Mouse (Mus musculus): ENCODE measurements at regions not wholly inside any gene's neighbourhood (a gene's known extent, or its start where the extent isn't known, plus 50 kb on each side); places are given as distances from the start of the nearest gene placed in this dataset.

GRCm38 (mm10) chr11:113071942-113072341 lies 289.9 kb downstream of the Sox9 start:
- no peak for DNase-seq (ENCODE audit: low spot score in 2 of 2)
- intact Hi-C loops (cut with DNase I): no loop called here

GRCm38 (mm10) chr11:113074328-113074727 lies 292.3 kb downstream of the Sox9 start:
- no peak for DNase-seq (ENCODE audit: low spot score in 2 of 2)
- intact Hi-C loops (cut with DNase I): no loop called here

GRCm38 (mm10) chr11:113076371-113076770 lies 294.3 kb downstream of the Sox9 start:
- no peak for DNase-seq (ENCODE audit: low spot score in 2 of 2)
- intact Hi-C loops (cut with DNase I): no loop called here

- intact Hi-C loops (cut with DNase I): no loop called here
- no peak for DNase-seq (ENCODE audit: low spot score in 2 of 2)
Measured at GRCm38 (mm10) chr11:113080311-113080710, 298.3 kb downstream of the Sox9 start.

- DNase-seq (ENCODE audit: low spot score in 2 of 2): no peak
- intact Hi-C loops (cut with DNase I): no loop called here
Measured at GRCm38 (mm10) chr11:113084442-113084841, 302.4 kb downstream of the Sox9 start.

GRCm38 (mm10) chr11:113085556-113085955 lies 303.5 kb downstream of the Sox9 start:
- no peak for DNase-seq (ENCODE audit: low spot score in 2 of 2)
- intact Hi-C loops (cut with DNase I): no loop called here

- DNase-seq (ENCODE audit: low spot score in 2 of 2): peak in 1 of 2 experiments; percentile 23
- intact Hi-C loops (cut with DNase I): no loop called here
Measured at GRCm38 (mm10) chr11:113087084-113087483, 305.1 kb downstream of the Sox9 start.

GRCm38 (mm10) chr11:113089637-113090351 lies 307.8 kb downstream of the Sox9 start:
- intact Hi-C loops (cut with DNase I): no loop called here

GRCm38 (mm10) chr11:113091901-113092568 lies 310.0 kb downstream of the Sox9 start:
- intact Hi-C loops (cut with DNase I): no loop called here
- no peak for DNase-seq (ENCODE audit: low spot score in 2 of 2)

More at GRCm38 (mm10) chr11:113089637-113090351, 307.8 kb downstream of the Sox9 start:
- peak in 1 of 2 experiments; percentile 70 for DNase-seq (ENCODE audit: low spot score in 2 of 2)

- intact Hi-C loops (cut with DNase I): no loop called here
- DNase-seq (ENCODE audit: low spot score in 2 of 2): no peak
Measured at GRCm38 (mm10) chr11:113093895-113094445, 311.9 kb downstream of the Sox9 start.

- intact Hi-C loops (cut with DNase I): no loop called here
- no peak for DNase-seq (ENCODE audit: low spot score in 2 of 2)
Measured at GRCm38 (mm10) chr11:113095625-113096024, 313.6 kb downstream of the Sox9 start.

GRCm38 (mm10) chr11:113096209-113096608 lies 314.2 kb downstream of the Sox9 start:
- intact Hi-C loops (cut with DNase I): no loop called here
- DNase-seq (ENCODE audit: low spot score in 2 of 2): no peak

- intact Hi-C loops (cut with DNase I): no loop called here
Measured at GRCm38 (mm10) chr11:113098360-113098759, 316.3 kb downstream of the Sox9 start.

GRCm38 (mm10) chr11:113100800-113101199 lies 318.8 kb downstream of the Sox9 start:
- intact Hi-C loops (cut with DNase I): no loop called here
- peak in 1 of 2 experiments; percentile 17 for DNase-seq (ENCODE audit: low spot score in 2 of 2)

More at GRCm38 (mm10) chr11:113098360-113098759, 316.3 kb downstream of the Sox9 start:
- no peak for DNase-seq (ENCODE audit: low spot score in 2 of 2)

- DNase-seq (ENCODE audit: low spot score in 2 of 2): no peak
Measured at GRCm38 (mm10) chr11:113101534-113101933, 319.5 kb downstream of the Sox9 start.

GRCm38 (mm10) chr11:113103161-113103845 lies 321.3 kb downstream of the Sox9 start:
- DNase-seq (ENCODE audit: low spot score in 2 of 2): peak in 1 of 2 experiments; percentile 57
- intact Hi-C loops (cut with DNase I): no loop called here

More at GRCm38 (mm10) chr11:113101534-113101933, 319.5 kb downstream of the Sox9 start:
- intact Hi-C loops (cut with DNase I): no loop called here

- intact Hi-C loops (cut with DNase I): no loop called here
- no peak for DNase-seq (ENCODE audit: low spot score in 2 of 2)
Measured at GRCm38 (mm10) chr11:113105371-113105770, 323.3 kb downstream of the Sox9 start.

GRCm38 (mm10) chr11:113107205-113107844 lies 325.3 kb downstream of the Sox9 start:
- intact Hi-C loops (cut with DNase I): no loop called here
- no peak for DNase-seq (ENCODE audit: low spot score in 2 of 2)

GRCm38 (mm10) chr11:113107966-113108699 lies 326.1 kb downstream of the Sox9 start:
- intact Hi-C loops (cut with DNase I): no loop called here
- no peak for DNase-seq (ENCODE audit: low spot score in 2 of 2)
